Mouse (Mus musculus) forebrain, embryonic 14.5 days (tissue): ENCODE measurements around the gene Smarcal1. TPM values are rescaled to one million over a fixed set of nuclear protein-coding genes. Genes with fewer than 3 reads are reported as not detected.

Experiments
- ATAC-seq: fragments of 200-750 bp; cut with Nextera tagmentation; 2 replicates; pipeline ENCODE4 v1.8.0; 2017; ENCODE audit warnings: mild to moderate bottlenecking, moderate library complexity
- DNase-seq: peaks from one replicate; pipeline ENCODE4 v3.0.0-alpha.2; 2015; ENCODE audit warnings: low spot score
- H3K27ac ChIP-seq: fragments of 300-500 bp; sonication (generic); 2 replicates; pipeline ENCODE4 v1.5.1; 2014; ENCODE audit warnings: low read depth, mild to moderate bottlenecking, control low read depth, low read length, moderate library complexity
- H3K27me3 ChIP-seq: fragments of 300-500 bp; sonication (generic); replicated peaks from 2 replicates; pipeline ENCODE4 v1.6.1; 2014; ENCODE audit warnings: low read length, control low read depth, mixed read lengths; ENCODE audit not compliant: control insufficient read depth, insufficient read depth
- H3K36me3 ChIP-seq: fragments of 300-500 bp; sonication (generic); 2 replicates; pipeline ENCODE4 v1.6.1; 2014; ENCODE audit warnings: low read length, control low read depth; ENCODE audit not compliant: control insufficient read depth, insufficient read depth
- H3K4me1 ChIP-seq: fragments of 300-500 bp; sonication (generic); 2 replicates; pipeline ENCODE4 v1.6.1; 2014; ENCODE audit warnings: antibody characterized with exemption, low read length, control low read depth; ENCODE audit not compliant: control insufficient read depth, insufficient read depth
- H3K4me2 ChIP-seq: fragments of 300-500 bp; sonication (generic); 2 replicates; pipeline ENCODE4 v1.6.1; 2014; ENCODE audit warnings: mild to moderate bottlenecking, control low read depth, low read length
- H3K4me3 ChIP-seq: fragments of 300-500 bp; sonication (generic); 2 replicates; pipeline ENCODE4 v1.5.1; 2014; ENCODE audit warnings: low read depth, low read length, control low read depth
- H3K9ac ChIP-seq: fragments of 300-500 bp; sonication (generic); 2 replicates; pipeline ENCODE4 v1.6.1; 2014; ENCODE audit warnings: mild to moderate bottlenecking, low read length, control low read depth, moderate library complexity
- H3K9me3 ChIP-seq: fragments of 300-500 bp; sonication (generic); replicated peaks from 2 replicates; pipeline ENCODE4 v1.6.1; 2016; ENCODE audit warnings: low read length, control low read depth, mixed read lengths; ENCODE audit not compliant: control insufficient read depth
- WGBS: fragments of 180-500 bp; shearing (Covaris S2); extraction: QIAGEN DNeasy Blood & Tissue Kit; methylation state at CpG from one replicate; pipeline ENCODE4 v1.1.7; 2014; 5-methylcytosine and 5-hydroxymethylcytosine counted together
- polyA plus RNA-seq: library from polyadenylated mRNA; unstranded; fragments of >200 nt; fragmentation: Nextera tagmentation; extraction: Ambion mirVana; gene quantifications from 2 replicates; pipeline ENCODE4 v1.2.1, GENCODE M21; 2014

The Smarcal1 gene
- polyA plus RNA-seq, result 28.6 and 35.0 TPM in 2 replicates

GRCm38 (mm10) chr1:72582947-72583731 lies at the start of gene Smarcal1:
TSS of gene Smarcal1 (plus strand) at chr1:72583251.
- peaks cover 16% of the 10 kb centered on the region for H3K4me1 ChIP-seq
- H3K4me3 ChIP-seq, result peak within 1 kb of the TSS; percentile 62
- ATAC-seq (peak; percentile 99), DNase-seq (peak; percentile 99)
- H3K36me3 ChIP-seq, result peaks cover 24% of the 10 kb centered on the region
- peak within 1 kb of the TSS; percentile 71 for H3K4me2 ChIP-seq
- no peaks in the 10 kb centered on the region for H3K27me3 ChIP-seq
- WGBS, result under 1% methylated on average over 25 of the region's 25 CpGs
- no peaks in the 10 kb centered on the region for H3K9me3 ChIP-seq
- peak within 1 kb of the TSS; percentile 88 for H3K27ac ChIP-seq
- peak within 1 kb of the TSS; percentile 81 for H3K9ac ChIP-seq

GRCm38 (mm10) chr1:72533439-72533838 lies 49.6 kb upstream of the Smarcal1 start:
- DNase-seq, result no peak
- peak overlapping the region; percentile 33; the same call in 1 of the 2 replicates for H3K9ac ChIP-seq
- peak overlapping the region; percentile 51; the same call in 1 of the 2 replicates for H3K4me3 ChIP-seq
- no peaks in the 10 kb centered on the region for H3K9me3 ChIP-seq
- H3K4me1 ChIP-seq, result peaks cover 2% of the 10 kb centered on the region; the same call in 1 of the 2 replicates
- no peaks in the 10 kb centered on the region for H3K36me3 ChIP-seq
- H3K4me2 ChIP-seq, result peak overlapping the region; percentile 96
- ATAC-seq, result no peak
- no peak overlapping the region for H3K27ac ChIP-seq
- peaks cover 8% of the 10 kb centered on the region; the same call in 1 of the 2 replicates for H3K27me3 ChIP-seq

- 1% methylated on average over 36 of the region's 36 CpGs for WGBS
These were observed 47.1 kb upstream of the Smarcal1 start for GRCm38 (mm10) chr1:72535725-72536571.

GRCm38 (mm10) chr1:72536611-72537351 lies 46.3 kb upstream of the Smarcal1 start, which contains the start of gene March4:
TSS of gene March4 (minus strand) at chr1:72536930.
- DNase-seq (peak; percentile 83), ATAC-seq (peak; percentile 78)
- Histone ChIP-seq H3K9me3 (no peaks in the 10 kb centered on the region), H3K4me2 (peak within 1 kb of the TSS; percentile 96), H3K36me3 (no peaks in the 10 kb centered on the region), H3K4me1 (peaks cover 2% of the 10 kb centered on the region; the same call in 1 of the 2 replicates), H3K4me3 (peak within 1 kb of the TSS; percentile 51), H3K27ac (peak within 1 kb of the TSS; percentile 45), H3K9ac (peak within 1 kb of the TSS; percentile 70), H3K27me3 (peaks cover 8% of the 10 kb centered on the region; the same call in 1 of the 2 replicates)
- under 1% methylated on average over 41 of the region's 41 CpGs for WGBS

More at GRCm38 (mm10) chr1:72535725-72536571, 47.1 kb upstream of the Smarcal1 start:
- no peaks in the 10 kb centered on the region for H3K9me3 ChIP-seq
- peak overlapping the region; percentile 70 for H3K9ac ChIP-seq
- H3K27ac ChIP-seq, result peak overlapping the region; percentile 45
- peak overlapping the region; percentile 51 for H3K4me3 ChIP-seq
- ATAC-seq (peak; percentile 67), DNase-seq (peak; percentile 51)
- no peaks in the 10 kb centered on the region for H3K36me3 ChIP-seq
- peak overlapping the region; percentile 96 for H3K4me2 ChIP-seq
- peaks cover 8% of the 10 kb centered on the region; the same call in 1 of the 2 replicates for H3K27me3 ChIP-seq
- H3K4me1 ChIP-seq, result peaks cover 2% of the 10 kb centered on the region; the same call in 1 of the 2 replicates

GRCm38 (mm10) chr1:72538266-72538665 lies 44.8 kb upstream of the Smarcal1 start:
- H3K4me2 ChIP-seq, result no peak overlapping the region
- no peak for DNase-seq

GRCm38 (mm10) chr1:72550317-72550716 lies 32.7 kb upstream of the Smarcal1 start:
- Histone ChIP-seq H3K27me3 (no peaks in the 10 kb centered on the region), H3K9me3 (no peaks in the 10 kb centered on the region), H3K4me1 (no peaks in the 10 kb centered on the region), H3K36me3 (no peaks in the 10 kb centered on the region), H3K4me2 (no peak overlapping the region), H3K9ac (no peak overlapping the region), H3K27ac (no peak overlapping the region), H3K4me3 (no peak overlapping the region)
- 86% methylated on average over 2 of the region's 2 CpGs for WGBS
- DNase-seq, result no peak
- no peak for ATAC-seq

More at GRCm38 (mm10) chr1:72538266-72538665, 44.8 kb upstream of the Smarcal1 start:
- no peak overlapping the region for H3K27ac ChIP-seq
- H3K9ac ChIP-seq, result no peak overlapping the region
- 71% methylated on average over 5 of the region's 5 CpGs for WGBS
- H3K4me1 ChIP-seq, result peaks cover 2% of the 10 kb centered on the region; the same call in 1 of the 2 replicates
- no peaks in the 10 kb centered on the region for H3K9me3 ChIP-seq
- no peak for ATAC-seq
- peaks cover 8% of the 10 kb centered on the region; the same call in 1 of the 2 replicates for H3K27me3 ChIP-seq
- H3K36me3 ChIP-seq, result no peaks in the 10 kb centered on the region
- H3K4me3 ChIP-seq, result no peak overlapping the region

- H3K9ac ChIP-seq, result no peak overlapping the region
- no peaks in the 10 kb centered on the region for H3K9me3 ChIP-seq
- no peak for DNase-seq
- no peak overlapping the region for H3K4me2 ChIP-seq
- H3K27ac ChIP-seq, result no peak overlapping the region
- H3K4me1 ChIP-seq, result no peaks in the 10 kb centered on the region
- H3K36me3 ChIP-seq, result no peaks in the 10 kb centered on the region
- no peaks in the 10 kb centered on the region for H3K27me3 ChIP-seq
- WGBS, result 88% methylated on average over 3 of the region's 3 CpGs
- no peak for ATAC-seq
- no peak overlapping the region for H3K4me3 ChIP-seq
These were observed 26.6 kb upstream of the Smarcal1 start for GRCm38 (mm10) chr1:72556471-72556870.

GRCm38 (mm10) chr1:72558625-72559024 lies 24.4 kb upstream of the Smarcal1 start:
- Histone ChIP-seq H3K4me3 (no peak overlapping the region), H3K9me3 (no peaks in the 10 kb centered on the region), H3K27ac (no peak overlapping the region), H3K4me1 (no peaks in the 10 kb centered on the region), H3K36me3 (no peaks in the 10 kb centered on the region), H3K4me2 (no peak overlapping the region), H3K27me3 (no peaks in the 10 kb centered on the region), H3K9ac (no peak overlapping the region)
- WGBS, result 53% methylated on average over 2 of the region's 2 CpGs
- DNase-seq (no peak), ATAC-seq (no peak)
